Mouse (Mus musculus): ENCODE measurements around the gene Ap1m2. TPM values are rescaled to one million over a fixed set of nuclear protein-coding genes. Genes with fewer than 3 reads are reported as not detected.
"Not testable (repeated sequence)": the region's sequence is repeated elsewhere in the genome, so short reads cannot be mapped to it uniquely, and the experiment has no call there.

Gene Ap1m2
- polyA plus RNA-seq, 1 experiment from 2014 or later: 53.2 TPM

GRCm38 (mm10) chr9:21265000-21265561 lies 47.1 kb downstream of the Ap1m2 start, which contains the start of gene Atg4d:
Gene Atg4d (plus strand): TSS chr9:21265293.
- ATAC-seq (ENCODE audit: low read depth): peak; percentile 100
- under 1% methylated on average over 49 of the region's 49 CpGs for WGBS
- Histone ChIP-seq H3K27me3 (ENCODE audit: control insufficient read depth, insufficient read depth, low read depth, low read length) (no peaks in the 10 kb centered on the region), H3K4me2 (ENCODE audit: low read depth, low read length) (peak within 1 kb of the TSS; percentile 80), H3K4me3 (ENCODE audit: low read length) (peak within 1 kb of the TSS; percentile 96), H3K9ac (ENCODE audit: low read length) (peak within 1 kb of the TSS; percentile 96), H3K36me3 (ENCODE audit: control insufficient read depth, insufficient read depth, low read length) (peaks cover 25% of the 10 kb centered on the region), H3K9me3 (ENCODE audit: control insufficient read depth, low read length) (no peaks in the 10 kb centered on the region), H3K4me1 (replicated peaks; ENCODE audit: control insufficient read depth, insufficient read depth, low read length) (peaks cover 20% of the 10 kb centered on the region), H3K27ac (ENCODE audit: low read length) (peak within 1 kb of the TSS; percentile 91)

- H3K4me1 ChIP-seq (replicated peaks; ENCODE audit: control insufficient read depth, insufficient read depth, low read length): peaks cover 20% of the 10 kb centered on the region
- WGBS: 16% methylated on average over 17 of the region's 17 CpGs
Observed at GRCm38 (mm10) chr9:21264272-21264999, 47.7 kb downstream of the Ap1m2 start.

GRCm38 (mm10) chr9:21261831-21262230 lies 50.3 kb downstream of the Ap1m2 start:
- Histone ChIP-seq H3K4me1 (replicated peaks; ENCODE audit: control insufficient read depth, insufficient read depth, low read length) (peaks cover 18% of the 10 kb centered on the region), H3K4me3 (ENCODE audit: low read length) (no peak overlapping the region), H3K9ac (ENCODE audit: low read length) (no peak overlapping the region), H3K27ac (ENCODE audit: low read length) (no peak overlapping the region), H3K9me3 (ENCODE audit: control insufficient read depth, low read length) (no peaks in the 10 kb centered on the region), H3K36me3 (ENCODE audit: control insufficient read depth, insufficient read depth, low read length) (peaks cover under 1% of the 10 kb centered on the region; the same call in 1 of the 2 replicates), H3K4me2 (ENCODE audit: low read depth, low read length) (no peak overlapping the region), H3K27me3 (ENCODE audit: control insufficient read depth, insufficient read depth, low read depth, low read length) (no peaks in the 10 kb centered on the region)
- 45% methylated on average over 2 of the region's 2 CpGs for WGBS
- ATAC-seq (ENCODE audit: low read depth): no peak

More at GRCm38 (mm10) chr9:21264272-21264999, 47.7 kb downstream of the Ap1m2 start:
- peak overlapping the region; percentile 80 for H3K4me2 ChIP-seq (ENCODE audit: low read depth, low read length)
- H3K9me3 ChIP-seq (ENCODE audit: control insufficient read depth, low read length): no peaks in the 10 kb centered on the region
- peak overlapping the region; percentile 69 for H3K9ac ChIP-seq (ENCODE audit: low read length)
- peak overlapping the region; percentile 96 for H3K4me3 ChIP-seq (ENCODE audit: low read length)
- peak; percentile 50 for ATAC-seq (ENCODE audit: low read depth)
- H3K27ac ChIP-seq (ENCODE audit: low read length): peak overlapping the region; percentile 91
- H3K27me3 ChIP-seq (ENCODE audit: control insufficient read depth, insufficient read depth, low read depth, low read length): no peaks in the 10 kb centered on the region
- H3K36me3 ChIP-seq (ENCODE audit: control insufficient read depth, insufficient read depth, low read length): peaks cover 22% of the 10 kb centered on the region

GRCm38 (mm10) chr9:21260491-21261040 lies 51.6 kb downstream of the Ap1m2 start:
- no peak overlapping the region for H3K4me3 ChIP-seq (ENCODE audit: low read length)
- no peak overlapping the region for H3K27ac ChIP-seq (ENCODE audit: low read length)
- no peaks in the 10 kb centered on the region for H3K27me3 ChIP-seq (ENCODE audit: control insufficient read depth, insufficient read depth, low read depth, low read length)
- no peaks in the 10 kb centered on the region for H3K36me3 ChIP-seq (ENCODE audit: control insufficient read depth, insufficient read depth, low read length)
- H3K9me3 ChIP-seq (ENCODE audit: control insufficient read depth, low read length): no peaks in the 10 kb centered on the region
- peaks cover 5% of the 10 kb centered on the region; the same call in 1 of the 2 replicates for H3K4me1 ChIP-seq (replicated peaks; ENCODE audit: control insufficient read depth, insufficient read depth, low read length)
- no peak overlapping the region for H3K9ac ChIP-seq (ENCODE audit: low read length)
- H3K4me2 ChIP-seq (ENCODE audit: low read depth, low read length): no peak overlapping the region
- ATAC-seq (ENCODE audit: low read depth): no peak
- WGBS: 67% methylated on average over 6 of the region's 6 CpGs

- H3K4me1 ChIP-seq (replicated peaks; ENCODE audit: control insufficient read depth, insufficient read depth, low read length); ATAC-seq (ENCODE audit: low read depth); H3K9ac ChIP-seq (ENCODE audit: low read length); H3K9me3 ChIP-seq (ENCODE audit: control insufficient read depth, low read length); H3K4me3 ChIP-seq (ENCODE audit: low read length); H3K27me3 ChIP-seq (ENCODE audit: control insufficient read depth, insufficient read depth, low read depth, low read length); H3K27ac ChIP-seq (ENCODE audit: low read length); H3K36me3 ChIP-seq (ENCODE audit: control insufficient read depth, insufficient read depth, low read length); H3K4me2 ChIP-seq (ENCODE audit: low read depth, low read length): not testable (repeated sequence)
- WGBS: 75% methylated on average over 4 of the region's 4 CpGs
Observed at GRCm38 (mm10) chr9:21256349-21256748, 55.8 kb downstream of the Ap1m2 start.

GRCm38 (mm10) chr9:21254690-21255089 lies 57.4 kb downstream of the Ap1m2 start:
- no peaks in the 10 kb centered on the region for H3K4me1 ChIP-seq (replicated peaks; ENCODE audit: control insufficient read depth, insufficient read depth, low read length)
- H3K9me3 ChIP-seq (ENCODE audit: control insufficient read depth, low read length): no peaks in the 10 kb centered on the region
- H3K36me3 ChIP-seq (ENCODE audit: control insufficient read depth, insufficient read depth, low read length): no peaks in the 10 kb centered on the region
- no peak overlapping the region for H3K27ac ChIP-seq (ENCODE audit: low read length)
- no peak overlapping the region for H3K9ac ChIP-seq (ENCODE audit: low read length)
- no peak for ATAC-seq (ENCODE audit: low read depth)
- H3K4me3 ChIP-seq (ENCODE audit: low read length): no peak overlapping the region
- H3K4me2 ChIP-seq (ENCODE audit: low read depth, low read length): no peak overlapping the region
- peaks cover 22% of the 10 kb centered on the region for H3K27me3 ChIP-seq (ENCODE audit: control insufficient read depth, insufficient read depth, low read depth, low read length)

- H3K36me3 ChIP-seq (ENCODE audit: control insufficient read depth, insufficient read depth, low read length): no peaks in the 10 kb centered on the region
- no peak overlapping the region for H3K4me3 ChIP-seq (ENCODE audit: low read length)
- H3K27me3 ChIP-seq (ENCODE audit: control insufficient read depth, insufficient read depth, low read depth, low read length): peaks cover 52% of the 10 kb centered on the region
- no peak for ATAC-seq (ENCODE audit: low read depth)
- peaks cover 5% of the 10 kb centered on the region; the same call in 1 of the 2 replicates for H3K4me1 ChIP-seq (replicated peaks; ENCODE audit: control insufficient read depth, insufficient read depth, low read length)
- H3K9ac ChIP-seq (ENCODE audit: low read length): no peak overlapping the region
- 50% methylated on average over 13 of the region's 13 CpGs for whole genome bisulfite sequencing
- no peak overlapping the region for H3K27ac ChIP-seq (ENCODE audit: low read length)
- no peak overlapping the region for H3K4me2 ChIP-seq (ENCODE audit: low read depth, low read length)
- no peaks in the 10 kb centered on the region for H3K9me3 ChIP-seq (ENCODE audit: control insufficient read depth, low read length)
Observed at GRCm38 (mm10) chr9:21251116-21251735, 60.9 kb downstream of the Ap1m2 start.

GRCm38 (mm10) chr9:21250509-21250908 lies 61.6 kb downstream of the Ap1m2 start:
- Histone ChIP-seq H3K36me3 (ENCODE audit: control insufficient read depth, insufficient read depth, low read length) (no peaks in the 10 kb centered on the region), H3K27ac (ENCODE audit: low read length) (no peak overlapping the region), H3K9me3 (ENCODE audit: control insufficient read depth, low read length) (no peaks in the 10 kb centered on the region), H3K4me3 (ENCODE audit: low read length) (no peak overlapping the region), H3K9ac (ENCODE audit: low read length) (no peak overlapping the region), H3K4me2 (ENCODE audit: low read depth, low read length) (no peak overlapping the region), H3K4me1 (replicated peaks; ENCODE audit: control insufficient read depth, insufficient read depth, low read length) (peaks cover 5% of the 10 kb centered on the region; the same call in 1 of the 2 replicates), H3K27me3 (ENCODE audit: control insufficient read depth, insufficient read depth, low read depth, low read length) (peaks cover 56% of the 10 kb centered on the region)
- ATAC-seq (ENCODE audit: low read depth): no peak
- 38% methylated on average over 2 of the region's 2 CpGs for WGBS
